Mouse (Mus musculus) CD4-positive helper T cell, adult 2 months (primary cell): Measurements from ENCODE around the gene Srgap3.

Source experiments
- DNase-seq: peaks from one replicate; pipeline ENCODE4 v3.0.0-alpha.2; 2012; ENCODE audit warnings: low read depth, missing footprints, low spot score

Srgap3 gene

GRCm38 (mm10) chr6:112950205-112951110 lies 3.4 kb upstream of the Srgap3 start:
- DNase-seq: no peak

DNA sequence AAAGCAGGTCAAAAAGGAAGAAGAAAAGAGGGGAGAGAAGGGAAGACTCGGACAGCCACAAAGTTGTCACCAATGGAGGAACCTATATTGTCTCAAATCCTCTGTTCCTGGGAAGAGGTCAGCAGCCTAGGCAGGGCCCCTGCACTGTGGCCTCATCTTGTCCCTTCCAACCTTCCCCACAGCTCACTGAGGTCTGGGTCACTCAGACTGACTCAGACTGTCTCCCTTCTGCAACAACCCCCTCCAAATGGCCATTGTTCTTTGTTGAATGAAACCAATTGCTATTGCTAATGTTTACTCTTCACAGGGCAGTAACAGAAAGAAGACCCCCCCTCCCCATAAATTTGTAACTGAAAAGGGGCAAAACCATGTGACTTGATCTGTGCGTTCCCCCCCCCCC lies 2.2 kb upstream of the Srgap3 start:
- DNase-seq: no peak

- DNase-seq: no peak
These were observed 1.4 kb upstream of the Srgap3 start for GRCm38 (mm10) chr6:112948416-112948815.

GRCm38 (mm10) chr6:112946021-112946811 lies 850 bp downstream of the Srgap3 start:
- no peak for DNase-seq

- DNase-seq: no peak
These were observed 1.8 kb downstream of the Srgap3 start for GRCm38 (mm10) chr6:112945181-112945751.

GRCm38 (mm10) chr6:112943596-112944245 lies 3.3 kb downstream of the Srgap3 start:
- no peak for DNase-seq

DNA sequence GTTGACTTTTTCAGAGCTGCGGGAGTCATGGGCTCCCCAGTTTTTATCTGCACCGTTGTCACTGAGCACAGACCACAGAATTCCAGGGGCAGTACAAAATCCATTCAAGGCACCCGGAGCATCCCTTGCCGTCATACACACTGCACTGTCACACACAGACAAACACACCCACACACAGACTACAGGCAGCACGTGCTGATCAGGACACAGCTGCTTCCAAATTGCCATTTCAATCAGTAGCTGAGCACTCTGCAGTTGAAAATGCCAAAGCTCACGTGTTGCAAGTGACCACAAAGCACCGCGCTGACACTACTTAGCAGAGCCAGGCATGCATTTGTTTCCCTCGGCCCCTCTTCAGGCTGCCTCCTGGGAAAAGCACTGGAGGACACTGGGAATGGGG lies 7.8 kb downstream of the Srgap3 start:
- no peak for DNase-seq

DNA sequence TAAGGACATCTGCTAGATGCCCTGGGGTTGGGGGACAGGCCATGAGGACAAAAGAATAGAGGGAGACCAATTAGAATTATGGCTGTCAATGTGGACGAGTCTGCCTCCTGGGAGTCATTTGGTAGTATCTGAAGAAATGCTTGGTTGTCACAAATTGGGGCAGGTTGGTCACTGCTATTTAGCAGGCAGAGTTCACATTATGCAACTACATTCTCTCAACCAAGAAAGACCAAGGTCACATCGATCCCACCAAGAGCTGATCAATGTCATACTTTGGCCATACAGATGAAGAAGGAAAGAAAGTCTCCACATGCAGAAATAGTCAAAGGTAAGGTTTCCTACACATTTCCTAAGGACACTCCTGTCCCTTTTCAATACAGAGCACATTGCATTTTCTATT lies 9.3 kb downstream of the Srgap3 start:
- DNase-seq: no peak

- DNase-seq: no peak
These were observed 12.6 kb downstream of the Srgap3 start for GRCm38 (mm10) chr6:112934501-112934900.

DNA sequence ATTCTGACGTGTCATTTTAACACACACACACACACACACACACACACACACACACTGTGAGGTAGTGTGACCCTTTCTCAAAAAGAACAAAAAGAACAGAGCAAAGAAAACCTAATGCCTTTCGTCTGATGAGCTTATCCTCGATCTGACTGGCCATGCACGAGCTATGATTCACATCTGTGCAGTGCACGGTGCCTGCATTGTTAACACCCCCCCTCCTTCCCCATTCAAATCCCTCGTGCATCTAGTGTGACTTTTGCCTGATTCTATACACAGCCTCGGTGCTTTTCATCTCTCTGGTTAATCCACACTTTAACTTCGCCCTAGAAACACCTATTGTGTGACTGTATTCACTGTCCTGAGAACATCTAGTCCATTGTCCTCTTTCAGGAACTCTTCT lies 14.5 kb downstream of the Srgap3 start:
- no peak for DNase-seq

DNA sequence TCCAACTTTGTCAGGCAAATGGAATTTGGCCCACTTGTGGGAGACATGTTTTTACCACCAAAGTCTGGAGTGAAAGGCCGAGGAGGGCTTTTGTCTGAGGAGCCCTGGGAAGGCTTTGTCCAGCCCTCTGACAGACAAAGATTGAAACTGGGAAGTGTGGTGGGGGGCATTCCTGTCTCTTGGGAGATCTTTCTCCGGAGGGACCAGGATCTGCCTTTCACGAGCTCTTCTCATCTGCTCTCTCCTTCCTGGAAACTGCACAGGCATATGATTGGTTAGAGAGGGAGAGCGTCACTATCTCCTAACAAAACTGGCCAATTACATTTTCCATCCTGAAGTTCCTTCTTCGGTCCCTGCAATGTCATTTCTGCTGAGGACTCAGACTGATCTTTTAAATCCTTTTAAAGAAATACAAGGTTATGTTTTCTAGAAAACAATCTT lies 17.0 kb downstream of the Srgap3 start:
- DNase-seq: no peak

DNA sequence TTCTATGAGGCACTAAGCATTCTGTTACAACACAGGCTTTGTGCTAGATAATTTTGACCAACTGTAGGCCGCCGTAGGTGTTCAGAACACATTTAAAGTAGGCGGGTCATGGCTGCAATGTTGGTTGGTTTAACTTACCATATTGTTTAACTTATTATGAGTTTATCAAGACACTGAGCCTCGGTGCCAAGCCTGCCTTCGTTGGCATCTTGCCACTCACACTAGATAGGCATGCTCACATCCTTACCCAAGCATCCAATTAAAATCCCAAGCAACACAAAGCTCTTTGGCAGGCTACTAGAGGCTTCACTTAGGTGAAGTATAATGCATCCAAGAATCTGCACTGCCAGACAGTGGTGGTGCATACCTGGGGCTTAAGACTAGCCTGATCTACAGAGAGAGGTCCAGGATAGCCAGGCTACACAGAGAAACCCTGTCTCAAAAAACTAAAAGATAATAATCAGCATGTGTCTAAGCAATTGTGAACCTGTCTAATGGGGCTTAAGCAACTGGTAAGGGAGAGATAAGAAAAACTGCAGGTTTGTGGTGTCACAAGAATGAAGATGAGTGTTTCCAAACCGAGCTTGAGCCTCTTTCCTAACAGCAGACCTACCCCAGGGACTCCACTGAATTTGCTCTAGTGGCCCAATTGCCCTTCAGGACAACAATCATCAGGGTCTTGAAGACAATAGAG lies 17.6 kb downstream of the Srgap3 start:
- no peak for DNase-seq

GRCm38 (mm10) chr6:112928841-112929240 lies 18.2 kb downstream of the Srgap3 start:
- no peak for DNase-seq

DNA sequence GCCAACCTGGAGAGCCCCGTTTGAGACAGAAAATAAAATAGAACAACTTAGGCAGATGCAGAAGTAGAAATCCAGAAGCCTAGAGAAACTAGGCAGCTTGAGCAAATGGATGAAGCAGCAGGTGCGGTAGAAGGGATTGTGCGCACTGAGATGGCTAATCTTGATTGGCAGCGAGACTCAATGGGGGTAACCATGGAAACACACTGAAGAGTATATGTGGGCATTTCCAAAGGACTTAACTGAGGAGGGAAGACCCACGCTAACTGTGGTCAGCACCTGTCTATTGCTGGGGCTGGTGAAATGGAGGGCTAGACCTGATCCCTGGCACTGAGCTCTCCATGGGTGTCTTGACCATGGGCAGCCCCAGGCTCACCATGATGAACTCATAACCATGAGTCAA lies 19.7 kb downstream of the Srgap3 start:
- DNase-seq: no peak

DNA sequence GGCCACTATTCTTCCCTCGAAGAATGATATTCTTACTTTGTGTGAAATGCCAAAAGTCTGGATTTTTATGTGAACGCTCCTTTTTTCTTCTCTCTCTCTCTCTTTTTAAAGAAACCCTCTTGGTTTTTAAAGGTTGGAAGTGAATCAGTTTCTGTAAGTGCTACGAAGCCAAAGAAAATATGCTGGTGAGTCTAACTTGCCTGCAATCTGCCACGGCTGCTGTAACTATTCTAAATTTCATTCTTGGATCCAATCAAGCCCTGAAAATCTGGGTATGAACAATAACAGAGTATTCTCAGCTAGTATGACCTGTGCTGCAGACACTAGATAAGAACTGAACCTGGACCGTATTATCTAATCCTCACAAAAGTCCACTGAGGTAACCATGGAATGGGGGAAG lies 21.1 kb downstream of the Srgap3 start:
- DNase-seq: no peak

GRCm38 (mm10) chr6:112925234-112925975 lies 21.7 kb downstream of the Srgap3 start:
- DNase-seq: no peak

GRCm38 (mm10) chr6:112924606-112925141 lies 22.4 kb downstream of the Srgap3 start:
- no peak for DNase-seq

DNA sequence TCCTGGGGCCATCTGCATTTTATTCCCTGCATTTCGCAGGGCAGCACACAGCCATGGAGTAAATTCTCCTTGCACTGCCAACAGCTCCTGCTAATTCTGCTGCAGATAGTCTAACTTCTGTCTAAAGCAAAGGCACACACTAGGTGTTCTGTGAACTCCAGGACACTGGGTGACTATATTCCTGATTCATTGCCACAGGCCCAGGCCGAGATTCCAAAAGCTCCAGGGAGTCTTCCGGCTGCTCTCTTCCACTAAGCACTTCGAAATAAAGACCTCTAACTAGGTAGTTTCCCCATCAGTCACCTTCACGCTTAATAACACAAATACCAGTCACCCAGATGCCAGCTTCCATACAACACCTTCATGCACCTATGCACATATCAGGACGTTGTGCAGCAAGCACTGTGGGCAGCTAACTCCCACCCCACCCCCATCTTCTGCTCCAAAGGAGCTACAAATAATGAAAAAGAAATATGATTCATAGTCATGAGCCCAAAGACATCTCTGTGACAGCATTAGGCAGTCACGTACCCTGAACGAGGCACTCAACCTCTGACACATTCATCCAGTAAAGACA lies 26.4 kb downstream of the Srgap3 start:
- DNase-seq: no peak

- no peak for DNase-seq
These were observed 29.3 kb downstream of the Srgap3 start for GRCm38 (mm10) chr6:112917717-112918116.

DNA sequence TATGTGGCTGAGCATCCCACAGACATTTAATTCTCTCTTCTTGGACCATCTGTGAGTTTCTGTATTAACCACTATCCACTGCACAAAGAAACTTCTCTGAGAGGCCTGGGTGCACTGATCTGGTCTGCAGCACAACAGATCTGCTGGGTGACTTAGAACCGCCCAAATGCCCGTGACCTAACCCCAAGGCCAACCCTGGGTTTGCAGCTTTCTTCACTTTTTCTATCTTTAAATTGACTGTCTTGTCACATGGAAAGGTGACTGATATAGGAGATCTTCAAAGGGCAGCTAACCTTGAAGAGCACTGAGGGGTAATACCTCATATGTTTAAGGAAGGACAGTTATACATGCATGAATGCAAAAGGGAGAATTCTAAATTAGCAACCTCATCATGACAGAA lies 30.8 kb downstream of the Srgap3 start:
- no peak for DNase-seq
